Mouse (Mus musculus) MEL (cell line): ENCODE measurements around the gene Foxf2.

Experiments used
- CTCF ChIP-seq, 3 experiments: IDR thresholded peaks in 2 of 3; conservative IDR thresholded peaks in 1 of 3; 2 replicates each; pipeline ENCODE4 v1.5.1; 2011 to 2012; ENCODE audit warnings: low read length in 3 of 3, low read depth in 2 of 3, mild to moderate bottlenecking in 2 of 3, improper control_type of control experiment in 1 of 3, inconsistent platforms in 1 of 3, mixed read lengths in 1 of 3, moderate library complexity in 1 of 3; ENCODE audit not compliant: control insufficient read depth in 1 of 3, insufficient read depth in 1 of 3, poor library complexity in 1 of 3, severe bottlenecking in 1 of 3
- ELF1 ChIP-seq: IDR thresholded peaks from 2 replicates; pipeline ENCODE4 v1.6.1; 2014; ENCODE audit warnings: low read depth, mild to moderate bottlenecking, inconsistent platforms, low read length, improper control_type of control experiment, moderate library complexity
- TBP ChIP-seq: IDR thresholded peaks from 2 replicates; pipeline ENCODE4 v1.8.0; 2011; ENCODE audit warnings: low read depth, low read length, improper control_type of control experiment
- USF2 ChIP-seq, 2 experiments: IDR thresholded peaks; 2 replicates each; pipeline ENCODE4 v1.6.1; 2011 to 2012; ENCODE audit warnings: improper control_type of control experiment in 2 of 2, low read length in 2 of 2, borderline replicate concordance in 1 of 2, inconsistent platforms in 1 of 2, low read depth in 1 of 2, mild to moderate bottlenecking in 1 of 2; ENCODE audit not compliant: insufficient read depth in 1 of 2

DNA sequence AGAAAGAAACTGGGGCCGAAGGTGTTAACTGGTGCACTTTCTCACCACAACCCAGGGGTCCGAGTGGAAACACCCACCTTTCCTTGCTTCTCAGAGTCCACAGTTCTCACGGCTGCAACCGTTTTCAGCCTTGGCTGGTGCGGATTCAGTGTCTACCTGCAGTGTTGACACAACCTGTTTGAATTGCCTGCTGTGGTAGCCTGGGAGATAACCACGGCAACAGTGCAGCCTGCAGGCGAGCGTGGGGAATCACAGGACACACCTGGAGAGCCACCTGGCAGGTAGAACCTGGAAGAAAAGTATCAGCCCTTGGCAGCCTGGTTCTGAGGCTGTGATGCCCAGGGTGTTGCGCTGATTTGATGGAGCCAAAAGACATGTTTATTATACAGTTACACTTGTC lies 45.8 kb upstream of the Foxf2 start:
- TF ChIP-seq ELF1 (no peak), TBP (no peak), USF2 (IDR thresholded peaks at IDR 0.05; ENCODE audit: borderline replicate concordance in 1 of 2, insufficient read depth in 1 of 2, low read depth in 1 of 2, low read length in 2 of 2) (no peak), CTCF (IDR thresholded peaks at IDR 0.05 in 2 of 3, conservative IDR thresholded peaks at IDR 0.05 in 1 of 3; ENCODE audit: control insufficient read depth in 1 of 3, insufficient read depth in 1 of 3, low read depth in 2 of 3, low read length in 3 of 3, poor library complexity in 1 of 3, severe bottlenecking in 1 of 3) (no peak)
